Mouse (Mus musculus) stomach, postnatal 0 days (tissue): ENCODE measurements around the gene Mamstr.

Experiments used
- CTCF ChIP-seq: IDR thresholded peaks from 2 replicates; pipeline ENCODE4 v1.5.1; 2016; ENCODE audit warnings: antibody characterized with exemption, low read depth, mild to moderate bottlenecking, moderate library complexity
- EP300 ChIP-seq: optimal IDR thresholded peaks from 2 replicates; pipeline ENCODE3; 2016; ENCODE audit warnings: antibody characterized with exemption

GRCm38 (mm10) chr7:45644872-45645590 lies 5.3 kb downstream of the Mamstr start:
- no peak for TF ChIP-seq CTCF
- no peak for TF ChIP-seq EP300
